Comparison of ENCODE assay signal across 8 mouse cellular contexts in genomic region chr2:164432541-164433191, GRCm38 (mm10). TPM values are rescaled to one million over a fixed set of nuclear protein-coding genes. Genes with fewer than 3 reads are reported as not detected.
DNase-seq lines count a peak whose midpoint lies in the region; ATAC-seq and TF ChIP-seq lines count a peak whose summit lies in the region.

No protein-coding gene starts in this region.

- no peaks in the 10 kb centered on the region for H3K79me2 ChIP-seq in heart, adult 2 months (replicated peaks; ENCODE audit: control insufficient read depth, insufficient read depth, low read length)

- peaks cover 49% of the 10 kb centered on the region for H3K4me1 ChIP-seq in lung, embryonic 14.5 days (ENCODE audit: insufficient read depth)
- peaks cover 9% of the 10 kb centered on the region for H3K4me1 ChIP-seq in heart, adult 2 months (ENCODE audit: control insufficient read depth, insufficient read depth, low read length)
- peaks cover 70% of the 10 kb centered on the region for H3K4me1 ChIP-seq in stomach, embryonic 14.5 days (ENCODE audit: control insufficient read depth, insufficient read depth, low read length)

- no peaks in the 10 kb centered on the region for H3K27me3 ChIP-seq in lung, embryonic 14.5 days (ENCODE audit: insufficient read depth, low read length)
- no peaks in the 10 kb centered on the region for H3K27me3 ChIP-seq in heart, adult 2 months (ENCODE audit: control insufficient read depth, insufficient read depth, low read length)
- no peaks in the 10 kb centered on the region for H3K27me3 ChIP-seq in stomach, embryonic 14.5 days (ENCODE audit: control insufficient read depth, insufficient read depth, low read length)

- H3K9ac ChIP-seq in lung, embryonic 14.5 days: peak overlapping the region; percentile 26; the same call in 1 of the 2 replicates
- H3K9ac ChIP-seq in heart, adult 2 months (ENCODE audit: low read depth, low read length): peak overlapping the region; percentile 10; the same call in 1 of the 2 replicates
- no peak overlapping the region; the same call in 1 of the 2 replicates for H3K9ac ChIP-seq in stomach, embryonic 14.5 days (replicated peaks; ENCODE audit: low read depth, low read length)

- TF ChIP-seq EP300 in heart, adult 2 months (IDR thresholded peaks at IDR 0.05; ENCODE audit: insufficient read depth, low read depth, low read length): no peak

- TF ChIP-seq POLR2A in heart, adult 2 months (IDR thresholded peaks at IDR 0.05; ENCODE audit: insufficient read depth, low read depth, low read length): no peak

- peak; percentile 51 for DNase-seq in lung, embryonic 14.5 days
- no peak for DNase-seq in lung, postnatal 14 days
- peak in 1 of 2 experiments; percentile 56 for DNase-seq in heart, adult 2 months
- peak; percentile 63 for DNase-seq in kidney, postnatal 14 days
- no peak for DNase-seq in spleen, postnatal 36 days (ENCODE audit: low spot score in 2 of 2)
- no peak for DNase-seq in layer of hippocampus, adult 9-10 months (ENCODE audit: low spot score)

- peak overlapping the region; percentile 36 for H3K4me2 ChIP-seq in lung, embryonic 14.5 days
- H3K4me2 ChIP-seq in stomach, embryonic 14.5 days (replicated peaks; ENCODE audit: low read depth, low read length): peak overlapping the region; percentile 15

- TF ChIP-seq CTCF in lung, embryonic 14.5 days (IDR thresholded peaks at IDR 0.05; ENCODE audit: low read depth): no peak
- TF ChIP-seq CTCF in heart, adult 2 months (IDR thresholded peaks at IDR 0.05): no peak

- 20% methylated on average over 22 of the region's 22 CpGs for WGBS in lung, embryonic 14.5 days
- WGBS in heart, adult 2 months: 29% methylated on average over 22 of the region's 22 CpGs
- 17% methylated on average over 22 of the region's 22 CpGs for WGBS in stomach, embryonic 14.5 days

- peak overlapping the region; percentile 51 for H3K27ac ChIP-seq in lung, embryonic 14.5 days (ENCODE audit: low read depth)
- peak overlapping the region; percentile 30 for H3K27ac ChIP-seq in heart, adult 2 months
- peak overlapping the region; percentile 64 for H3K27ac ChIP-seq in stomach, embryonic 14.5 days (ENCODE audit: low read length)

- intact Hi-C loops in heart, adult 2 months (cut with DNase I): no loop called here

- no peaks in the 10 kb centered on the region for H3K9me3 ChIP-seq in lung, embryonic 14.5 days (ENCODE audit: low read depth, low read length)
- H3K9me3 ChIP-seq in stomach, embryonic 14.5 days (ENCODE audit: control insufficient read depth, low read depth, low read length): no peaks in the 10 kb centered on the region

- peaks cover 17% of the 10 kb centered on the region; the same call in 1 of the 2 replicates for H3K36me3 ChIP-seq in lung, embryonic 14.5 days (ENCODE audit: insufficient read depth)
- no peaks in the 10 kb centered on the region for H3K36me3 ChIP-seq in heart, adult 2 months (ENCODE audit: control insufficient read depth, insufficient read depth, low read length)
- 0 out of 2 replicates have a peak, but pooled peaks cover 4% of the 10 kb centered on the region for H3K36me3 ChIP-seq in stomach, embryonic 14.5 days (ENCODE audit: control insufficient read depth, insufficient read depth, low read length)

- H3K4me3 ChIP-seq in lung, embryonic 14.5 days (ENCODE audit: low read depth, low read length): no peak overlapping the region
- no peak overlapping the region for H3K4me3 ChIP-seq in heart, adult 2 months
- no peak overlapping the region for H3K4me3 ChIP-seq in stomach, embryonic 14.5 days (ENCODE audit: low read depth, low read length)

- ATAC-seq in lung, embryonic 14.5 days (ENCODE audit: insufficient read depth): no peak
- no peak for ATAC-seq in stomach, embryonic 14.5 days (ENCODE audit: insufficient number of reproducible peaks, insufficient read depth, low FRiP score, low read depth)
- no peak for ATAC-seq in frontal cortex, adult (ENCODE audit: low TSS enrichment)

RNA-seq across cellular contexts. Expression of gene Sdc4, which starts 11.0 kb away (rescaled TPM):
- polyA plus RNA-seq in lung, embryonic 14.5 days (2014; fragmentation: Nextera tagmentation; extraction: Ambion mirVana): 101 and 103 TPM in 2 replicates
- 10 to 100 TPM; 20.2 to 26.0 TPM for total RNA-seq in heart, adult 2 months (2021)
- polyA plus RNA-seq in heart, adult 2 months (2012; rRNA removed): 14.7 and 15.5 TPM in 2 replicates
- polyA plus RNA-seq in stomach, embryonic 14.5 days (2014; fragmentation: Nextera tagmentation; extraction: Ambion mirVana): 104 and 120 TPM in 2 replicates

RNA-seq across cellular contexts. Expression of gene Sys1, which starts 24.1 kb away (rescaled TPM):
- 65.6 and 68.7 TPM in 2 replicates for polyA plus RNA-seq in lung, embryonic 14.5 days (2014; fragmentation: Nextera tagmentation; extraction: Ambion mirVana)
- total RNA-seq in heart, adult 2 months (2021): 10 to 100 TPM; 21.1 to 26.4 TPM
- polyA plus RNA-seq in heart, adult 2 months (2012; rRNA removed): 52.0 and 55.0 TPM in 2 replicates
- polyA plus RNA-seq in stomach, embryonic 14.5 days (2014; fragmentation: Nextera tagmentation; extraction: Ambion mirVana): 65.0 and 67.6 TPM in 2 replicates

RNA-seq across cellular contexts. Expression of gene Matn4, which starts 27.7 kb away (rescaled TPM):
- polyA plus RNA-seq in lung, embryonic 14.5 days (2014; fragmentation: Nextera tagmentation; extraction: Ambion mirVana): 5.5 and 6.7 TPM in 2 replicates
- total RNA-seq in heart, adult 2 months (2021): under 1 TPM; 0.26 to 0.43 TPM
- polyA plus RNA-seq in heart, adult 2 months (2012; rRNA removed): 0.70 and 0.82 TPM in 2 replicates
- 1.1 and 2.0 TPM in 2 replicates for polyA plus RNA-seq in stomach, embryonic 14.5 days (2014; fragmentation: Nextera tagmentation; extraction: Ambion mirVana)

RNA-seq across cellular contexts. Expression of gene Gm20458, which starts 28.1 kb away (rescaled TPM):
- 14.4 and 14.9 TPM in 2 replicates for polyA plus RNA-seq in lung, embryonic 14.5 days (2014; fragmentation: Nextera tagmentation; extraction: Ambion mirVana)
- total RNA-seq in heart, adult 2 months (2021): 1 to 10 TPM; 8.0 to 9.2 TPM
- polyA plus RNA-seq in heart, adult 2 months (2012; rRNA removed): 7.8 and 17.2 TPM in 2 replicates
- polyA plus RNA-seq in stomach, embryonic 14.5 days (2014; fragmentation: Nextera tagmentation; extraction: Ambion mirVana): 7.0 and 19.1 TPM in 2 replicates

RNA-seq across cellular contexts. Expression of gene Rbpjl, which starts 29.7 kb away (rescaled TPM):
- 4.9 and 5.1 TPM in 2 replicates for polyA plus RNA-seq in lung, embryonic 14.5 days (2014; fragmentation: Nextera tagmentation; extraction: Ambion mirVana)
- not detected for total RNA-seq in heart, adult 2 months (2021)
- 0.03 and 0.18 TPM in 2 replicates for polyA plus RNA-seq in heart, adult 2 months (2012; rRNA removed)
- polyA plus RNA-seq in stomach, embryonic 14.5 days (2014; fragmentation: Nextera tagmentation; extraction: Ambion mirVana): 0.14 and 6.6 TPM in 2 replicates

Comparison
In these comparisons a context has a peak if more than half of its experiments do, and no peak if none do; other contexts are left out.
1. DNase-seq: peak in lung, embryonic 14.5 days (single experiment) and kidney, postnatal 14 days (single experiment); none in lung, postnatal 14 days (single experiment), spleen, postnatal 36 days (0 of 2) and layer of hippocampus, adult 9-10 months (single experiment).
2. Peak in every context shown above with its lines, with median percentiles within 50 percentile points of each other: H3K27ac ChIP-seq.